Mouse (Mus musculus): ENCODE results near the gene Olfr288. TPM values are rescaled to one million over a fixed set of nuclear protein-coding genes. Genes with fewer than 3 reads are reported as not detected.

Olfr288 gene
- total RNA-seq, 2 experiments from 2014 or later = not detected

GRCm38 (mm10) chr15:98136871-98137270 lies 58.5 kb downstream of the Olfr288 start:
- no peak for ATAC-seq (replicated peaks; ENCODE audit: low FRiP score, poor library complexity, severe bottlenecking)

Other genes with a start within 250 kb of the Olfr288 start
- gene Tmem106c, start 231.3 kb downstream of the Olfr288 start, total RNA-seq (2015; ENCODE audit: low replicate concordance) = 8.2 and 18.3 TPM in 2 replicates
- gene Tmem106c, start 231.3 kb downstream of the Olfr288 start, total RNA-seq (2017; ENCODE audit: low replicate concordance) = 1.4 and 4.3 TPM in 2 replicates
- not detected in 2 replicates for gene Col2a1, start 190.8 kb downstream of the Olfr288 start, total RNA-seq (2015; ENCODE audit: low replicate concordance)
- gene Col2a1, start 190.8 kb downstream of the Olfr288 start, total RNA-seq (2017; ENCODE audit: low replicate concordance) = not detected in 2 replicates
- gene Pfkm, start 103.0 kb downstream of the Olfr288 start, total RNA-seq (2015; ENCODE audit: low replicate concordance) = 0.58 and 4.0 TPM in 2 replicates
- 6.4 and 6.7 TPM in 2 replicates for gene Pfkm, start 103.0 kb downstream of the Olfr288 start, total RNA-seq (2017; ENCODE audit: low replicate concordance)
- gene Senp1, start 101.8 kb downstream of the Olfr288 start, total RNA-seq (2015; ENCODE audit: low replicate concordance) = 20.9 and 23.2 TPM in 2 replicates
- gene Senp1, start 101.8 kb downstream of the Olfr288 start, total RNA-seq (2017; ENCODE audit: low replicate concordance) = 20.1 and 22.3 TPM in 2 replicates
- gene Asb8, start 29.9 kb downstream of the Olfr288 start, total RNA-seq (2015; ENCODE audit: low replicate concordance) = 11.3 and 11.7 TPM in 2 replicates
- gene Asb8, start 29.9 kb downstream of the Olfr288 start, total RNA-seq (2017; ENCODE audit: low replicate concordance) = 7.7 and 11.2 TPM in 2 replicates
- gene Ccdc184, start 28.4 kb downstream of the Olfr288 start, total RNA-seq (2015; ENCODE audit: low replicate concordance) = not detected in 2 replicates
- not detected in 2 replicates for gene Ccdc184, start 28.4 kb downstream of the Olfr288 start, total RNA-seq (2017; ENCODE audit: low replicate concordance)
- gene Gm44579, start 25.4 kb upstream of the Olfr288 start, total RNA-seq (2015; ENCODE audit: low replicate concordance) = not detected in 2 replicates
- gene Gm44579, start 25.4 kb upstream of the Olfr288 start, total RNA-seq (2017; ENCODE audit: low replicate concordance) = not detected in 2 replicates
- gene Olfr287, start 25.5 kb upstream of the Olfr288 start, total RNA-seq (2015; ENCODE audit: low replicate concordance) = not detected in 2 replicates
- not detected in 2 replicates for gene Olfr287, start 25.5 kb upstream of the Olfr288 start, total RNA-seq (2017; ENCODE audit: low replicate concordance)
- not detected in 2 replicates for gene Olfr286, start 38.9 kb upstream of the Olfr288 start, total RNA-seq (2015; ENCODE audit: low replicate concordance)
- not detected in 2 replicates for gene Olfr286, start 38.9 kb upstream of the Olfr288 start, total RNA-seq (2017; ENCODE audit: low replicate concordance)
- not detected in 2 replicates for gene H1fnt, start 61.8 kb upstream of the Olfr288 start, total RNA-seq (2015; ENCODE audit: low replicate concordance)
- gene H1fnt, start 61.8 kb upstream of the Olfr288 start, total RNA-seq (2017; ENCODE audit: low replicate concordance) = not detected in 2 replicates
- gene Zfp641, start 100.6 kb upstream of the Olfr288 start, total RNA-seq (2015; ENCODE audit: low replicate concordance) = not detected in 2 replicates
- gene Zfp641, start 100.6 kb upstream of the Olfr288 start, total RNA-seq (2017; ENCODE audit: low replicate concordance) = 0.17 and 0.56 TPM in 2 replicates
- not detected in 2 replicates for gene Olfr285, start 121.8 kb upstream of the Olfr288 start, total RNA-seq (2015; ENCODE audit: low replicate concordance)
- gene Olfr285, start 121.8 kb upstream of the Olfr288 start, total RNA-seq (2017; ENCODE audit: low replicate concordance) = not detected in 2 replicates
- not detected in 2 replicates for gene Olfr284, start 145.4 kb upstream of the Olfr288 start, total RNA-seq (2015; ENCODE audit: low replicate concordance)
- gene Olfr284, start 145.4 kb upstream of the Olfr288 start, total RNA-seq (2017; ENCODE audit: low replicate concordance) = not detected in 2 replicates
- not detected in 2 replicates for gene Olfr283, start 185.4 kb upstream of the Olfr288 start, total RNA-seq (2015; ENCODE audit: low replicate concordance)
- not detected in 2 replicates for gene Olfr283, start 185.4 kb upstream of the Olfr288 start, total RNA-seq (2017; ENCODE audit: low replicate concordance)
- gene Olfr282, start 235.7 kb upstream of the Olfr288 start, total RNA-seq (2015; ENCODE audit: low replicate concordance) = not detected in 2 replicates
- gene Olfr282, start 235.7 kb upstream of the Olfr288 start, total RNA-seq (2017; ENCODE audit: low replicate concordance) = not detected in 2 replicates